Mouse (Mus musculus) liver, embryonic 13.5 days (tissue): ENCODE data around the gene Wasl. TPM values are rescaled to one million over a fixed set of nuclear protein-coding genes. Genes with fewer than 3 reads are reported as not detected.

ENCODE experiments used
- ATAC-seq: fragments of 200-750 bp; cut with Nextera tagmentation; 2 replicates; pipeline ENCODE4 v1.8.0; 2017; ENCODE audit warnings: low read depth, mild to moderate bottlenecking, moderate number of reproducible peaks, moderate library complexity
- DNase-seq: peaks from one replicate; pipeline ENCODE4 v3.0.0; 2022
- H3K27ac ChIP-seq: fragments of 300-500 bp; sonication (generic); 2 replicates; pipeline ENCODE4 v1.5.1; 2015; ENCODE audit warnings: moderate library complexity, mild to moderate bottlenecking, inconsistent platforms
- H3K27me3 ChIP-seq: fragments of 300-500 bp; sonication (generic); 2 replicates; pipeline ENCODE4 v1.6.1; 2015; ENCODE audit warnings: mild to moderate bottlenecking, inconsistent platforms
- H3K36me3 ChIP-seq: fragments of 300-500 bp; sonication (generic); 2 replicates; pipeline ENCODE4 v1.6.1; 2015; ENCODE audit warnings: mild to moderate bottlenecking, inconsistent platforms
- H3K4me1 ChIP-seq: fragments of 300-500 bp; sonication (generic); replicated peaks from 2 replicates; pipeline ENCODE4 v1.6.1; 2015; ENCODE audit warnings: inconsistent platforms
- H3K4me2 ChIP-seq: fragments of 300-500 bp; sonication (generic); 2 replicates; pipeline ENCODE4 v1.6.1; 2015; ENCODE audit warnings: inconsistent platforms, mild to moderate bottlenecking, moderate library complexity
- H3K4me3 ChIP-seq: fragments of 300-500 bp; sonication (generic); replicated peaks from 2 replicates; pipeline ENCODE4 v1.5.1; 2015; ENCODE audit warnings: mild to moderate bottlenecking, inconsistent platforms
- H3K9ac ChIP-seq: fragments of 300-500 bp; sonication (generic); 2 replicates; pipeline ENCODE4 v1.6.1; 2015; ENCODE audit warnings: mild to moderate bottlenecking, inconsistent platforms
- H3K9me3 ChIP-seq: fragments of 300-500 bp; sonication (generic); replicated peaks from 2 replicates; pipeline ENCODE4 v1.6.1; 2016; ENCODE audit warnings: inconsistent platforms
- WGBS: fragments of 180-500 bp; shearing (Covaris S2); methylation state at CpG from one replicate; pipeline ENCODE4 v1.1.7; 2015; ENCODE audit not compliant: insufficient replicate concordance; 5-methylcytosine and 5-hydroxymethylcytosine counted together
- polyA plus RNA-seq: library from polyadenylated mRNA; unstranded; fragments of >200 nt; fragmentation: Nextera tagmentation; extraction: Ambion mirVana; gene quantifications from 2 replicates; pipeline ENCODE4 v1.2.1, GENCODE M21; 2015

Wasl gene
- polyA plus RNA-seq, 1 experiment from 2014 or later, result 22.6 TPM

DNA sequence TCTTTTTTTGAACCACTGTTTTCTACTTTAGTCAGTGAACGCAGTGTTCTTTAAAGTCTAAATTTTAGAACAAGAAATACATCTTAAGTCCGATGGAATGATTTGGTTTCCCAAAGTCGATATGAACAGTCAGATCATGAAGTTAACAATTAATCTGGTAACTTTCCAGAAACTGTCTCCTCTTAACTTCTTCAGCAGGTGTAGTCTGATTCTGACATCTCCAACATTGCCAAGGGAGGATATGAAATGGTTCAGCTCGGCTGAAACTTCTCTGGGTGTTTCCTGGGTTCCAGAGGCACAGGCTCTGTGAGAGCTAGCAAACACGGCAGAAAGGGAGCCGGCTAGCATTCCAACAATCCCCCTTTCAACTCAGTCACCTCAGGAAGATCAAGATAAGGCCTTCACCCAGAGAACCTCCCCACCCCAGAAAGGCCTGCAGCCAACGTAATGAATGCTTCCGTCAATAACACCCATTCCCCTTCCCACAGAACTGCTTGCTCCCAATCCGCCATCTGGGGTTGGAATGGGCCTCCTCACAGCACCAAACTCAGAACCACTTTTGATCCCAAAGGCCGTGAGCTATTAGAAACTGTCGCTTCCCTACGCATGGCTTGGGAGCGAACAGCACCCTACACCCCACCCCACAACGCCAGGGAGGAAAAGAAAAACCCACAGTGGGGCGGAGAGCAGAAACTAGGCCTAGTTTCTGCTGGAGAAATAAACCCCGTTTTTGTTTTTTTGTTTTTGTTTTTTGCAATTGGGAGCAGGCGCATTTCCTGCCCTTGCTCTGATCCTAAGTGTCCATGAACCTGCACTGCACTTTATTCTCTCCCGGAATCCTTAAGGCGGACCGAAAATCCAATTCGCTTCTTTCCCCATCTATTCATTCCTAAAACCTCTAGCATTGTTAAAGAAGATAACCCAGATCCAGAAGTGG is 1.3 kb downstream of the Wasl start:
- Histone ChIP-seq H3K4me3 (peak overlapping the region; percentile 98), H3K36me3 (no peaks in the 10 kb centered on the region), H3K4me1 (peaks cover 42% of the 10 kb centered on the region), H3K9ac (peak overlapping the region; percentile 99), H3K9me3 (no peaks in the 10 kb centered on the region), H3K27me3 (no peaks in the 10 kb centered on the region), H3K4me2 (peak overlapping the region; percentile 90), H3K27ac (peak overlapping the region; percentile 96)
- DNase-seq (peak; percentile 20), ATAC-seq (peak; percentile 22; the same call in 1 of the 2 replicates)
- WGBS, result 9% methylated on average over 21 of the region's 21 CpGs

DNA sequence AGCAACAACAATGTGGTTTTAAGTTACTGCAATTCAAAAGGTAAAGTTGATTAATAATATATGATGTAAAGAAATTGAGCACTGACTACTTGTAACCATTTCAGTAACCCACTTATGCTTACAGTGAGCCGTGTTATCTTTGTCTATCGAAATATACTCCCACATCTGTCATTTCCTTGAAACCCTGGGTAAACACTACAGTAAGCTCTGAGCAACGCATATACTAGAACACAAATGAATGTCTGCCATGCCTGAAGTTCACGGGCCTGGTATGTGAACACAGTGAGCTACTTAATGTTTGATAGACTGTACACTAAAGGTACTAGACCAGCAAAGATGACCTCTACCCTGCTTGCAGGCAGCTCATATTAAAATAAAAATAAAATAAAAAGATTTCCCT is 2.3 kb downstream of the Wasl start:
- Histone ChIP-seq H3K4me1 (peaks cover 45% of the 10 kb centered on the region), H3K9me3 (no peaks in the 10 kb centered on the region), H3K4me2 (peak overlapping the region; percentile 90), H3K27me3 (no peaks in the 10 kb centered on the region), H3K9ac (peak overlapping the region; percentile 46), H3K4me3 (peak overlapping the region; percentile 98), H3K36me3 (no peaks in the 10 kb centered on the region), H3K27ac (peak overlapping the region; percentile 61)
- ATAC-seq, result no peak
- no peak for DNase-seq
- WGBS, result 25% methylated on average over 4 of the region's 4 CpGs

- Histone ChIP-seq H3K27me3 (no peaks in the 10 kb centered on the region), H3K27ac (peak overlapping the region; percentile 56), H3K4me3 (0 out of 2 replicates have a peak overlapping the region, but pooled peaks have one; percentile 1), H3K4me1 (peaks cover 48% of the 10 kb centered on the region), H3K9ac (no peak overlapping the region), H3K36me3 (no peaks in the 10 kb centered on the region), H3K4me2 (peak overlapping the region; percentile 31), H3K9me3 (no peaks in the 10 kb centered on the region)
- WGBS, result 53% methylated on average over 4 of the region's 4 CpGs
- DNase-seq (no peak), ATAC-seq (no peak)
Measured at GRCm38 (mm10) chr6:24661879-24662278, 2.9 kb downstream of the Wasl start.

DNA sequence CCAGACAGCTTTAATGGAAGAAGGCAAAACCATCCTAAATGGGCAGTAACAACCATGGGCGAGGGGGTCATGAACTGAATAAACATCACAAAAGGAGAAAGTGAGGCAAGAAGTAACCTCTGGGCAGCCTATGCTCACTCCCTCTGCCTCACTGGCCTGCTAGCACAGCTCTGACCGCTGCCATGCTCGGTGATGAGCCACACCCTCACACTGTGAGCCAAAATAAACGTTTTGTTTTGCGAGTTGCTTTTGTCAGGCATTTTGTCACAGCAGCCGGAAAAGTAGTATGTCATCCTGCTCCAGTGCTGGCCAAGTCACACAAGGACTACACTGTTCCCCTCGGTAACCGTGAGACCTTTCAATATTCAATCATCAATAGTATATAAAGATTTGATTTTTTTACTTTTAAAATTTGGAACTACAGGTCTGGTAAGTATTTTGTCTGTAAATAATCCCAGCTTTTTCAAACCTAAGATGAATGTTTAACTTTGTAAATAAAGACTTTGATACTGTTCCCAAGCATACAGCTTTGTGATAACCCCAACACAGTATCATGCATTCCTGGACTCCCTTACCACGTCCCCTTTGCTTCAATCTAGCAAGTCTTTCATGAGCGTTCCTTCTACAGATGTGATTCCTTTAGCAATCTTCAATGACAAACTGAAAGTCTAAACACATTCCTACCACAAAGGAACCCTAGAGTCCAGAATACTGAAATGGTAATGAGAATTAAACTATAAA is 7.0 kb downstream of the Wasl start:
- no peaks in the 10 kb centered on the region for H3K9me3 ChIP-seq
- H3K4me2 ChIP-seq, result no peak overlapping the region
- no peaks in the 10 kb centered on the region for H3K27me3 ChIP-seq
- H3K4me1 ChIP-seq, result peaks cover 47% of the 10 kb centered on the region
- no peaks in the 10 kb centered on the region for H3K36me3 ChIP-seq
- no peak overlapping the region for H3K9ac ChIP-seq
- peak overlapping the region; percentile 63 for H3K27ac ChIP-seq
- no peak overlapping the region for H3K4me3 ChIP-seq
- 69% methylated on average over 10 of the region's 10 CpGs for WGBS
- DNase-seq, result no peak
- peak; percentile 22; the same call in 1 of the 2 replicates for ATAC-seq

GRCm38 (mm10) chr6:24656094-24656493 is 8.7 kb downstream of the Wasl start:
- ATAC-seq (0 out of 2 replicates have a peak, but pooled peaks have one; percentile 24), DNase-seq (no peak)
- Histone ChIP-seq H3K4me1 (peaks cover 38% of the 10 kb centered on the region), H3K9me3 (no peaks in the 10 kb centered on the region), H3K27ac (no peak overlapping the region), H3K4me3 (no peak overlapping the region), H3K9ac (no peak overlapping the region), H3K36me3 (no peaks in the 10 kb centered on the region), H3K27me3 (no peaks in the 10 kb centered on the region), H3K4me2 (no peak overlapping the region)
- 70% methylated on average over 1 of the region's 1 CpGs for WGBS

DNA sequence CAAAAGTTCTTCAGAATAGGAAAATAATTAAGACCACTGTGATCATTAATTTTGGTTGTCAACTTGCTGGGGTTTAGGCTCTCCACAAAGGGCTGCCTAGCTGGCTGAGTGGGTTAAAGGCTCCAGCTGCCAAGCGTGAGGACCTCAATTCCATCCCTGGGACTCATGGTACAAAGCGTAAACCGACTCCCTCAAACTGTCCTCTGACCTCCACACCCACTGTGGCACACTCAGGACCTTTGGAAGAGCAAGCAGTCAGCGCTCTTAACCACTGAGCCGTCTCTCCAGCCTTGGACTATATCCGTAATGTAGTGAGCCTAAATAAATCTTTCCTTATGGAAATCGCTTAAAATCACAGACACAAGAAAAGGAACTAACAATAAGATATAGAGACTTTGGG is 13.3 kb downstream of the Wasl start:
- Histone ChIP-seq H3K36me3 (no peaks in the 10 kb centered on the region), H3K4me3 (no peak overlapping the region), H3K27me3 (no peaks in the 10 kb centered on the region), H3K27ac (no peak overlapping the region), H3K4me1 (peaks cover 43% of the 10 kb centered on the region), H3K9ac (no peak overlapping the region), H3K9me3 (no peaks in the 10 kb centered on the region), H3K4me2 (no peak overlapping the region)
- no peak for DNase-seq
- 71% methylated on average over 7 of the region's 7 CpGs for WGBS
- no peak for ATAC-seq

GRCm38 (mm10) chr6:24650719-24651118 is 14.1 kb downstream of the Wasl start:
- 76% methylated on average over 3 of the region's 3 CpGs for WGBS
- H3K9ac ChIP-seq, result no peak overlapping the region
- no peak overlapping the region for H3K4me2 ChIP-seq
- H3K27ac ChIP-seq, result no peak overlapping the region
- no peaks in the 10 kb centered on the region for H3K27me3 ChIP-seq
- ATAC-seq (no peak), DNase-seq (no peak)
- H3K4me3 ChIP-seq, result no peak overlapping the region
- no peaks in the 10 kb centered on the region for H3K36me3 ChIP-seq
- no peaks in the 10 kb centered on the region for H3K9me3 ChIP-seq
- H3K4me1 ChIP-seq, result peaks cover 40% of the 10 kb centered on the region

DNA sequence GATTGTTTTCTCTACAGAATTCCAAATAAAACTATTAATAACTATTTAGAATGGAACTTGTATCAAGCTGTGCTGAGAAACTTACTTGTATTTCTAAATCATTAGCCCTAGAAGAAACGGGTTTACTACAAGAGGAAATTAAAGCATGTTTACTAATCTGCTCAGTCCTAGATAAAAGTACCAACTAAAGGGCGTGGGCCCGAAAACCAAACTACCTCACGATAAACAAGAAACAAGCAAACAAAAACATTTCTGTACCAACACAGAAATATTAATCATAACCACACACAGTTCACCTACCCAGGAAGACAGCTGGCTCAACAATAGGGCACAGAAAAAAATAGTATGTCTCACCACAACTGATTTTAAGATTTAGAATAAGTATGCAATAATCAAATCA is 16.4 kb downstream of the Wasl start:
- Histone ChIP-seq H3K4me2 (no peak overlapping the region), H3K9me3 (no peaks in the 10 kb centered on the region), H3K4me1 (peaks cover 42% of the 10 kb centered on the region), H3K27me3 (no peaks in the 10 kb centered on the region), H3K4me3 (no peak overlapping the region), H3K36me3 (0 out of 2 replicates have a peak, but pooled peaks cover 3% of the 10 kb centered on the region), H3K9ac (no peak overlapping the region), H3K27ac (no peak overlapping the region)
- 65% methylated on average over 4 of the region's 4 CpGs for WGBS
- DNase-seq (no peak), ATAC-seq (peak; percentile 50; the same call in 1 of the 2 replicates)

DNA sequence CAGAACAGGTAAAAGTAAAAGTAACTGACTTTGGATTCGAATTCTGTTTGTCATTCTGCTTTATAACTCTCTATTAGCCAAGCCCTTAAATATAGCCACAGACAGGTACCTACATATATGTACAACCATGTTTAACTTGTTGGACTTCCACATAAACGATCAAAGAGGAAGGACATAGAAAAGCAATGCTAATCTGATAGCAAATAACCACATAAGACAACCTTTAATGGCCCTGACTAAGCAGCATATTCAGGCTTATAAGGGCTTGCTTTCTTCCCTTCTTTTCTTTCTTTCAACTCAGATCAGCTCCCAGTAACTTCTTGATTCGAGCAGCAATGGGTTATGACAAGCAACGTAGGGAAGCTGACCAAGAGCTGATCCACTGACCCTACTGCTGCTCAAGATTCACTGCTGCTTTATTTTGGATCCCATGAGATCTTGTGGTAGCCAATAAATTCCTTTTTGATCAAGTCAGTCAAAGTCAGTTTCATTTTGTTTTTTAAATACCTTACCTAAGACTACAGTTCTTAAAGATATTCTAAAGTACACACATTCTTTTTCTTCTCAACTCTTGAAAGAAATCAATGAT is 17.6 kb downstream of the Wasl start:
- Histone ChIP-seq H3K9ac (no peak overlapping the region), H3K4me1 (peaks cover 43% of the 10 kb centered on the region), H3K27me3 (no peaks in the 10 kb centered on the region), H3K27ac (no peak overlapping the region), H3K4me2 (no peak overlapping the region), H3K36me3 (0 out of 2 replicates have a peak, but pooled peaks cover 3% of the 10 kb centered on the region), H3K9me3 (no peaks in the 10 kb centered on the region), H3K4me3 (no peak overlapping the region)
- no peak for DNase-seq
- 42% methylated on average over 4 of the region's 4 CpGs for WGBS
- no peak for ATAC-seq

GRCm38 (mm10) chr6:24645346-24646053 is 19.3 kb downstream of the Wasl start:
- no peak for ATAC-seq
- 69% methylated on average over 6 of the region's 6 CpGs for WGBS

More at GRCm38 (mm10) chr6:24645346-24646053, 19.3 kb downstream of the Wasl start:
- Histone ChIP-seq H3K9ac (no peak overlapping the region), H3K27ac (no peak overlapping the region; the same call in 1 of the 2 replicates), H3K36me3 (0 out of 2 replicates have a peak, but pooled peaks cover 3% of the 10 kb centered on the region), H3K27me3 (no peaks in the 10 kb centered on the region), H3K4me3 (no peak overlapping the region), H3K9me3 (no peaks in the 10 kb centered on the region), H3K4me2 (no peak overlapping the region), H3K4me1 (peaks cover 39% of the 10 kb centered on the region)
- no peak for DNase-seq
